Mouse (Mus musculus) kidney, postnatal 0 days (tissue): Measurements from ENCODE around the gene Ifitm5. TPM values are rescaled to one million over a fixed set of nuclear protein-coding genes. Genes with fewer than 3 reads are reported as not detected.
A peak's percentile ranks its signal among the peaks of the same experiment; 100 is the strongest.

Source experiments
- ATAC-seq: fragments of 200-750 bp; cut with Nextera tagmentation; replicated peaks from 2 replicates; pipeline ENCODE4 v1.8.0; 2017; ENCODE audit warnings: low read depth, moderate number of reproducible peaks, moderate TSS enrichment, moderate library complexity; ENCODE audit not compliant: low FRiP score
- DNase-seq: peaks from one replicate; pipeline ENCODE4 v3.0.0-alpha.2; 2016; ENCODE audit warnings: low spot score
- H3K27ac ChIP-seq: fragments of 300-500 bp; sonication (generic); 2 replicates; pipeline ENCODE4 v1.5.1; 2014; ENCODE audit warnings: mild to moderate bottlenecking
- H3K27me3 ChIP-seq: fragments of 300-500 bp; sonication (generic); 2 replicates; pipeline ENCODE4 v1.6.1; 2014; ENCODE audit warnings: low read length, mixed read lengths; ENCODE audit not compliant: insufficient read depth
- H3K36me3 ChIP-seq: fragments of 300-500 bp; sonication (generic); 2 replicates; pipeline ENCODE4 v1.6.1; 2014; ENCODE audit warnings: low read length, mixed read lengths; ENCODE audit not compliant: insufficient read depth
- H3K4me1 ChIP-seq: fragments of 300-500 bp; sonication (generic); replicated peaks from 2 replicates; pipeline ENCODE4 v1.6.1; 2014; ENCODE audit warnings: antibody characterized with exemption, low read length, mixed read lengths; ENCODE audit not compliant: insufficient read depth
- H3K4me2 ChIP-seq: fragments of 300-500 bp; sonication (generic); 2 replicates; pipeline ENCODE4 v1.6.1; 2014; ENCODE audit warnings: mild to moderate bottlenecking, low read length, moderate library complexity, mixed read lengths
- H3K4me3 ChIP-seq: fragments of 300-500 bp; sonication (generic); replicated peaks from 2 replicates; pipeline ENCODE4 v1.5.1; 2014; ENCODE audit warnings: low read depth, low read length
- H3K9ac ChIP-seq: fragments of 300-500 bp; sonication (generic); 2 replicates; pipeline ENCODE4 v1.6.1; 2014; ENCODE audit warnings: low read depth, low read length
- H3K9me3 ChIP-seq: fragments of 300-500 bp; sonication (generic); replicated peaks from 2 replicates; pipeline ENCODE4 v1.6.1; 2016; ENCODE audit warnings: low read length, inconsistent platforms, mixed read lengths
- CTCF ChIP-seq: IDR thresholded peaks from 2 replicates; pipeline ENCODE4 v1.5.1; 2016; ENCODE audit warnings: antibody characterized with exemption, low read depth, mild to moderate bottlenecking, moderate library complexity
- WGBS: fragments of 180-500 bp; shearing (Covaris S2); extraction: QIAGEN DNeasy Blood & Tissue Kit; methylation state at CpG from one replicate; pipeline ENCODE4 v1.1.7; 2014; 5-methylcytosine and 5-hydroxymethylcytosine counted together
- polyA plus RNA-seq: library from polyadenylated mRNA; unstranded; fragments of >200 nt; fragmentation: Nextera tagmentation; extraction: Ambion mirVana; gene quantifications from 2 replicates; pipeline ENCODE4 v1.2.1, GENCODE M21; 2015

The Ifitm5 gene
- polyA plus RNA-seq, 1 experiment from 2014 or later, result 2.2 TPM

- WGBS, result 42% methylated on average over 2 of the region's 2 CpGs
- no peak overlapping the region for H3K9ac ChIP-seq
- ATAC-seq, result no peak
- no peaks in the 10 kb centered on the region for H3K36me3 ChIP-seq
- H3K4me3 ChIP-seq, result no peak overlapping the region
- no peak for DNase-seq
- no peak overlapping the region for H3K27ac ChIP-seq
- 0 out of 2 replicates have a peak, but pooled peaks cover 3% of the 10 kb centered on the region for H3K4me1 ChIP-seq
- no peaks in the 10 kb centered on the region for H3K27me3 ChIP-seq
- H3K4me2 ChIP-seq, result no peak overlapping the region
- no peaks in the 10 kb centered on the region for H3K9me3 ChIP-seq
- no peak for TF ChIP-seq CTCF
Observed at GRCm38 (mm10) chr7:140938896-140939295, 11.2 kb downstream of the Ifitm5 start.

- Histone ChIP-seq H3K9me3 (no peaks in the 10 kb centered on the region), H3K4me3 (no peak overlapping the region), H3K9ac (no peak overlapping the region), H3K27ac (no peak overlapping the region), H3K27me3 (no peaks in the 10 kb centered on the region), H3K4me1 (0 out of 2 replicates have a peak, but pooled peaks cover 3% of the 10 kb centered on the region), H3K4me2 (no peak overlapping the region), H3K36me3 (no peaks in the 10 kb centered on the region)
- ATAC-seq, result no peak
- DNase-seq, result no peak
- WGBS, result 55% methylated on average over 3 of the region's 3 CpGs
- TF ChIP-seq CTCF, result peak; percentile 44; the same call in 1 of the 2 replicates
Observed at GRCm38 (mm10) chr7:140938436-140938835, 11.7 kb downstream of the Ifitm5 start.

GRCm38 (mm10) chr7:140927181-140927580, 22.9 kb downstream of the Ifitm5 start:
- DNase-seq (no peak), ATAC-seq (no peak)
- Histone ChIP-seq H3K27me3 (peaks cover 15% of the 10 kb centered on the region; the same call in 1 of the 2 replicates), H3K4me1 (no peaks in the 10 kb centered on the region; the same call in 1 of the 2 replicates), H3K36me3 (no peaks in the 10 kb centered on the region), H3K4me3 (no peak overlapping the region), H3K4me2 (no peak overlapping the region), H3K9ac (no peak overlapping the region), H3K27ac (no peak overlapping the region), H3K9me3 (no peaks in the 10 kb centered on the region)
- WGBS, result 90% methylated on average over 6 of the region's 6 CpGs
- TF ChIP-seq CTCF, result no peak

GRCm38 (mm10) chr7:140923070-140923775, 26.9 kb downstream of the Ifitm5 start:
- DNase-seq, result no peak
- Histone ChIP-seq H3K9ac (no peak overlapping the region), H3K9me3 (no peaks in the 10 kb centered on the region), H3K4me2 (peak overlapping the region; percentile 58), H3K36me3 (no peaks in the 10 kb centered on the region), H3K27me3 (peaks cover 30% of the 10 kb centered on the region), H3K4me3 (no peak overlapping the region; the same call in 1 of the 2 replicates), H3K4me1 (no peaks in the 10 kb centered on the region; the same call in 1 of the 2 replicates), H3K27ac (no peak overlapping the region)
- WGBS, result 21% methylated on average over 30 of the region's 30 CpGs
- ATAC-seq, result no peak
- no peak for TF ChIP-seq CTCF

- DNase-seq (peak; percentile 67), ATAC-seq (peak; percentile 85)
- Histone ChIP-seq H3K9me3 (no peaks in the 10 kb centered on the region), H3K27me3 (peaks cover 30% of the 10 kb centered on the region), H3K4me2 (peak overlapping the region; percentile 58), H3K9ac (no peak overlapping the region), H3K27ac (no peak overlapping the region), H3K36me3 (no peaks in the 10 kb centered on the region), H3K4me1 (no peaks in the 10 kb centered on the region; the same call in 1 of the 2 replicates), H3K4me3 (peak overlapping the region; percentile 6)
- TF ChIP-seq CTCF, result no peak
- under 1% methylated on average over 49 of the region's 49 CpGs for WGBS
Observed at GRCm38 (mm10) chr7:140922398-140923069, 27.6 kb downstream of the Ifitm5 start.

GRCm38 (mm10) chr7:140921225-140921975, 28.7 kb downstream of the Ifitm5 start:
- no peak for TF ChIP-seq CTCF
- no peak for ATAC-seq
- Histone ChIP-seq H3K4me1 (no peaks in the 10 kb centered on the region; the same call in 1 of the 2 replicates), H3K36me3 (no peaks in the 10 kb centered on the region), H3K4me3 (no peak overlapping the region), H3K27me3 (peaks cover 30% of the 10 kb centered on the region), H3K9ac (no peak overlapping the region), H3K9me3 (no peaks in the 10 kb centered on the region), H3K27ac (no peak overlapping the region), H3K4me2 (0 out of 2 replicates have a peak overlapping the region, but pooled peaks have one; percentile 58)
- DNase-seq, result peak; percentile 17
- 22% methylated on average over 22 of the region's 22 CpGs for WGBS
